Mouse (Mus musculus): ENCODE measurements around the gene Nkx6-2.

DNA sequence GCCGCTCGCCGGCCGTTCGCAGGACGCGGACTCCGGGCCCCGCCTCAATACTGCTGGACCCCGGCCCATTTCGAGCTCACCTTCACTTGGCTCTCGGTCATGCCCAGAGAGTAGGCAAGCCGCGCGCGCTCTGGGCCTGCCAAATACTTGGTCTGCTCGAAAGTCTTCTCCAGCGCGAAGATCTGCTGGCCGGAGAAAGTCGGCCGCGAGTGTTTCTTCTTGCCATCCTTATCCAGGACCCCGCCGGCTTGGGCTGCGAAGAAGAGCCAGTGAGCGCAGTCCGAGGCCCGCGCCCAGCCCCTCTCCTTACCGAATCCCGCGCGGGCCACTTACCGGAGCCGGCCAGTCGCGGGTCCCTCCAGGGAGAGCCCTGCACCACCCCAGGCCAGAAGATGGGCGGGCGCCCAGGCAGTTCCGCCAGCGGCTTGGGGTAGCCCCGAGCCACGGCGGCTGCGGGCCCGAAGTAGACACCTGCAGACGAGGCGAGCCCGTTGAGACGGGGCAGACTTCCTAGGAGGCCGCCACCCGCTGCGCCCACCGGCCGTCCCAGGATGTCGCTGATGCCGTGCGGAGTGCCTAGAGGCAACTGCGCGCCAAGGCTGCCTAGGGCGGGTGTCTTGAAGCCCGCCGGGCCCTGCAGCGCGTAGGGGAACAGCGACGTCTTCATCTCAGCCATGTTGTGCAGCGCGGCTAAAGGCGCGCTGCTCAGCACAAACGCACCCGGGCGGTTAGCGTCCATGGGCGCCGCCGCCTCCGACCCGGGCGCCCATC lies 611 bp downstream of the Nkx6-2 start:
- TF ChIP-seq CTCF (IDR thresholded peaks at IDR 0.05; ENCODE audit: low read depth) = no peak
- TF ChIP-seq EP300 (IDR thresholded peaks at IDR 0.05; ENCODE audit: low read depth) = no peak

Data from liver, embryonic 14.5 days (tissue).